Mouse (Mus musculus) CH12.LX (cell line): Measurements from ENCODE around the gene Ttyh2.

Experiments used
- BHLHE40 ChIP-seq: IDR thresholded peaks from 2 replicates; pipeline ENCODE4 v1.6.1; 2011; ENCODE audit warnings: mild to moderate bottlenecking, low read depth, low read length, improper control_type of control experiment
- CTCF ChIP-seq, 2 experiments: IDR thresholded peaks in 1 of 2; conservative IDR thresholded peaks in 1 of 2; 2 replicates each; pipeline ENCODE4 v1.5.1; 2011 to 2012; ENCODE audit warnings: low read depth in 2 of 2, low read length in 2 of 2, improper control_type of control experiment in 1 of 2, inconsistent platforms in 1 of 2, mild to moderate bottlenecking in 1 of 2, moderate library complexity in 1 of 2
- EP300 ChIP-seq: IDR thresholded peaks from 2 replicates; pipeline ENCODE4 v1.6.1; 2011; ENCODE audit warnings: low read length, improper control_type of control experiment
- ETS1 ChIP-seq: conservative IDR thresholded peaks from 2 replicates; pipeline ENCODE4 v1.6.1; 2012; ENCODE audit warnings: low read depth, mild to moderate bottlenecking, inconsistent platforms, low read length, improper control_type of control experiment, moderate library complexity
- MEF2A ChIP-seq: IDR thresholded peaks from 2 replicates; pipeline ENCODE4 v1.6.1; 2014; ENCODE audit warnings: low read depth, mild to moderate bottlenecking, inconsistent platforms, low read length, improper control_type of control experiment, borderline replicate concordance
- POLR2A ChIP-seq: IDR thresholded peaks from 2 replicates; pipeline ENCODE4 v1.6.1; 2011; ENCODE audit warnings: low read depth, mild to moderate bottlenecking, improper control_type of control experiment, low read length
- USF2 ChIP-seq: conservative IDR thresholded peaks from 2 replicates; pipeline ENCODE4 v1.6.1; 2011; ENCODE audit warnings: low read depth, low read length, improper control_type of control experiment
- ZC3H11A ChIP-seq: IDR thresholded peaks from 2 replicates; pipeline ENCODE4 v1.6.1; 2012; ENCODE audit warnings: low read depth, mild to moderate bottlenecking, inconsistent platforms, low read length, improper control_type of control experiment

GRCm38 (mm10) chr11:114666786-114667185, 8.4 kb upstream of the Ttyh2 start:
- no peak for TF ChIP-seq POLR2A
- no peak for TF ChIP-seq MEF2A
- no peak for TF ChIP-seq ZC3H11A
- TF ChIP-seq USF2: no peak
- no peak for TF ChIP-seq ETS1
- TF ChIP-seq EP300: no peak
- no peak for TF ChIP-seq CTCF (conservative IDR thresholded peaks at IDR 0.05 in 1 of 2, IDR thresholded peaks at IDR 0.05 in 1 of 2; ENCODE audit: low read depth in 2 of 2, low read length in 2 of 2)
- no peak for TF ChIP-seq BHLHE40
